Mouse (Mus musculus) granulocyte monocyte progenitor cell, adult 5-6 weeks (primary cell): ENCODE data around the gene Trim14. TPM values are rescaled to one million over a fixed set of nuclear protein-coding genes. Genes with fewer than 3 reads are reported as not detected.

Experiments used
- ATAC-seq: replicated peaks from 2 replicates; pipeline ENCODE4 v1.8.0; 2016; ENCODE audit warnings: mild to moderate bottlenecking, moderate TSS enrichment, inconsistent platforms; ENCODE audit not compliant: poor library complexity, severe bottlenecking
- total RNA-seq, 2 experiments: library from RNA; stranded (forward) in 1 of 2; stranded (reverse) in 1 of 2; fragments of 200-712, 200-1000 nt in 1 of 2; fragments of >200 nt in 1 of 2; fragmentation: Nextera tagmentation in 1 of 2; gene quantifications; 2 replicates each; pipeline ENCODE4 v1.2.3; 2014 to 2017

Gene Trim14
- total RNA-seq, 2 experiments from 2014 or later: 16.3 to 21.1 TPM

DNA sequence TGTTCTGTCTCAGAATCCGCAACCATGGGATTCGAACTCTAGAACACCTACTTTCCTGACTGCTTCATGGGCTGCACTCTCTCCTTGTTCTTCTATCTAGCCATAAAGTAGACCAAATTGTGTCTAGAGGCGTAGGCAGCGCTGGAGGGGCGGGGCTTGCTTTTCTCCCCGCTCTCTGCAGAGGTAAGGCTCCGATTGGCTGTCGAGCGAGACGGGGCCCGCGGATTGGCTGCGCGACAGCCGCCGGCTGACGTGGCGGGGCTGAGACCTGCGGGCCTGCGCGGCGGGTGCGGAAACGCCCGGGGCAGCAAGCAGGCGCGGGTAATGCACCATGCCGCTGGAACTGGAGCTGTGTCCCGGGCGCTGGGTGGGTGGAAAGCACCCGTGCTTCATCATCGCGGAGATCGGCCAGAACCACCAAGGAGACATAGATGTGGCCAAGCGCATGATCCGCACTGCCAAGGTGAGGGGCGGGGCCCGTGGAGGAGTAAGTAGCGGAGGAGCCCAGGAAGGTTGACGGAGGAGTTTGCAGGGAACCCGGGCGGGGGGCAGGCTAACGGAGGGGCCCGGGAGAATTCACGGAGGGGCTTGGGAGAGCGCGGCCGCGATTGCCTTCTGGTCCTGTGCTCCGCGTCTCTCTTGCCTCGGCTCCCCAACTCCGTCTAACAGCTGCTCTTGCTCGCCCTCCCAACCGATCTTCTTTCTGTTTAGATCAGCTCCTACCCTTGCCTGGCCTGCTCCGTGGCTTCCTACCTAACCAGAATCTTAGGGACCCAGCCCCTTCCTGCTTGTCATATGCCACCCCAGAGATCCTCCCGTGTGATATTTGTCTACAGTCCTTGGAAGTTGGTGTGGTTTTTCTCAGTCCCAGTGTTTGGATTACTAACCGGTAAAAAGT is 46.7 kb downstream of the Trim14 start, which contains the start of gene Nans:
Gene Nans, plus strand, starts transcription at position 221 of the 898 bp plus-strand sequence.
- peak; percentile 91 for ATAC-seq

DNA sequence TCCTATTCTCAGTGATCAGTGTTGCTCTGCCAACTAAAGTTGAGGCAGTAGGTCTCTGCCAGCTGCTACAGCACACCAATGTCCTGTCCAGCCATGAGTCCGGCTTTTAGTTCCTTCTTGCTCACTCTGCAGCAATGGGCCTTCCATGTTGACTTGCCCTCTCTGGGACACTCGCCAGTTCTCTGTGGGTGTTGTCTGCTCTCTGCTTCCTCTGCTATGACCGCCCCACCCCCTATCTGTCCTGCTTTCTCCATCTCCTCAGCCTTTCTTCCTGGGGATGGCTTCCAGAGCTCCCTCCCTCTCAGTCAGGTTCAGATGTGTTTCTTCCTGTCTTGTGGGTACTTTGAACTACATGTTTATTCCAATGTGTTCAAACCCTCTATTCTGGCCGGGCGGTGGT is 48.6 kb downstream of the Trim14 start:
- no peak for ATAC-seq

DNA sequence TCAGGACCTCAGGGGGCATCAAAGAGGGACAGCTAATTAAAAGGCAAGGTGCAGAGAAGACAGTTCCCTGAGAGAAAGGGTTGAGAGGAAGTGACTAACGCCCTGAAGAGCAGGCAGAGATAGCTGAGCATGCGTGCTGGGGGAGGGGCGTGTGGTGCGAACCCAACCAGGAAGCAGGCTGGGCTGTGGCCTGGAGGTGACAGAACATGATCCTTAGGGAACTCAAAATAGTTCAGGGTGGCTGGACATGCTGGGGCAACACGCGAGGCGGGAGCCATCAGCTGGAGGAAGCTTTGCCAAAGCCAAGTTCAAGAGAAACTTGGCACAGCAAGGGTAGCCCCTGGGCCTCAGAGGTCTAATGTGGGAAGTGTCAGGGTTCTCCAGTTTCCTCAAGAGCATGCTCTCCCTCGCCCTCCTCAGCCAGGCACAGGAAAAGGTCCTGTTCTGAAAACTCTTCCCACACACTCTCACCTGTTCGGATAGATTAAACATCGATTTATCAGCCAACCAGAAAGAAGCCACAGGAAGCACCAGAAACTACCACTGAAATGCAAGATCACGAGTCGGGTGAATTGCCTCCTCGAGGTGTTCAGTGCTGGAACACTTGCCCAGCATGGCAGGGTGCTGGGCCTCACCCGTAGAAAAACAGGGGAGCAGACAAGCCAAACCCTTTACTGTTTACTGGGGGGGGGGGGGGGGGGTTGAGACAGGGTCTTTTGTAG is 50.1 kb downstream of the Trim14 start:
- peak; percentile 74 for ATAC-seq

DNA sequence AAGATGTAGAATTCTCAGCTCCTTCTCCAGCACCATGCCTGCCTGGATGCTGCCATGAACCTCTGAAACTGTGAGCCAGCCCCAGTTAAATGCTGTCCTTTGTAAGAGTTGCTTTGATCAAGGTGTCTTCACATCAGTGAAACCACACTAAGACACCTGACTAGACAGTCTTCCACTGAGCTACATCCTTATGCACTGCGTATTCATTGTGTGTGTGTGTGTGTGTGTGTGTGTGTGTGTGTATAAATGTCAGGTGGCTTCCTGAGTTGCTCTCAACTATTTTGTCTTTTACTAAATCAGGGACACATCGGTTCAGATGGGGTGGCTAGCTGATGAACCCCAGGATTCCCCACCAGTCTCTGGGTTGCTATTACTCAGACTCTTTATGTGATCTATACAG is 56.9 kb downstream of the Trim14 start:
- ATAC-seq: no peak

DNA sequence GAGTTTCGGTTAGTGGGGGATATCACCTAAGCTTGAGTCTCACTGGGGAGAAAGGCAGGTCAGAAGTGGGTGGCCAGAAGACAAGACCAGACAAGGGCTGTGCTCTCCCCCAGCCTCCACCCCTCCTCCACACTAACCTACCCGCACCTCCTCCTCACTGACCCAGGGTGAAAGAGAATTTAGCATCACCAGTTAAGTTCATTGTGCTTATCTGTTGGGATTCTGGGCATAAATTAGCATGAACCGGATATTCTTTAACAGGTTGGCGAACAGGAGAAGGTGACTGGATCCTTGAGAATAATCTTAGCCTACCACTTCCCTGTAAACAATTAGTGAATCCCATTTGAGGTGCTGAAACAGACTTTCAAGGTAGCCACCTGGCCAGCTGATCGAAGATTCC is 60.8 kb downstream of the Trim14 start:
- ATAC-seq: no peak

DNA sequence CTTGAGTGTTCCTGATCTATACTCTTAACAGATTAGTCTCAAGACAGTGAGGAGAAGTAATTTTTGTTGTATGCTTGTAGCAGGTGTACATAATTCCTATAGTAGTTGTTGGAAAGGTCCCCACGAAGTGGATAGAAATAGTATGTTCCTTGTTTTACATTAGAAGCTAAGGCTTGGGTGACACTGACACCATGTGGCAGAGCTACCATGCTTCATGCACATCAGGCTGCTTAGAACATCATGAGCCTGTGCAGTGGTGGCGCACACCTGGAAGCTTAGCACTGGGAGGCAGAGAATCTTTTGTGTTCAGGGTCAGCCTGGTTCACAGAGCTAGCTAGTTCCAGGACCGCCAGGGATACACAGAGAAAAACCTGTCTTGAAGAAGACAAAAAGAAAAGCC is 70.2 kb downstream of the Trim14 start:
- ATAC-seq: no peak

DNA sequence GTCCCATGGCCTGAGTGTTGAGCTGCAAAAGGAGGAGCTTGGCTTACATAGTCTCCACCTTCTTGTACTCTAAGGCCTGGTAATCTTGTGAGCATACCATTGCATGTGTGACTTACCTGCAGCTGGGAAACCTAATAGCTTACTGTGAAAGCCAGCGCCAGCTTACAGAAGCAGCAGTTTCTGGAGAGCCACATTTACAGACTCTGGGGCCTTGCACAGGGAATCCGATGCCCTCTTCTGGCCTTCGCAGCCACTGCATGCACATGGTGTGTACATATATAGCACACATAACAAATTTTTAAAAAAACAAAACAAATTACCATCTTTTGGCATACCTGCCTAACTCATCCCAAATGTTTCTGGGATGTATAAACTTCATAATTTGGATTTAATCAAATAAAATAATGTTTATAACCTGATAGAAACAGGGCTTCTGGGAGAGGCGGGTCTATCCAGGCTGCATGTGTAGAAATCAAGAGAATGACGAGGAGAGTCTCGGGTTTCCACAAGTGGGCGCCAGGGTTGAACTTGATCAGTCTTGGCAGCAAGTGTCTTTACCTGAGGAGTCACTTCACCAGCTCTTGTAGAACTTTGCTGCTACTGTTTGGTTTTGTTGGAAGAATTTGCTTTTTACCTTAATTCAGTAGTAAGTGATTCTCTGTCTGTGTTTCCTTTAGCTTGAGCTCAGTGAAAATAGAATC is 72.7 kb downstream of the Trim14 start:
- peak; percentile 57; the same call in 1 of the 2 replicates for ATAC-seq

DNA sequence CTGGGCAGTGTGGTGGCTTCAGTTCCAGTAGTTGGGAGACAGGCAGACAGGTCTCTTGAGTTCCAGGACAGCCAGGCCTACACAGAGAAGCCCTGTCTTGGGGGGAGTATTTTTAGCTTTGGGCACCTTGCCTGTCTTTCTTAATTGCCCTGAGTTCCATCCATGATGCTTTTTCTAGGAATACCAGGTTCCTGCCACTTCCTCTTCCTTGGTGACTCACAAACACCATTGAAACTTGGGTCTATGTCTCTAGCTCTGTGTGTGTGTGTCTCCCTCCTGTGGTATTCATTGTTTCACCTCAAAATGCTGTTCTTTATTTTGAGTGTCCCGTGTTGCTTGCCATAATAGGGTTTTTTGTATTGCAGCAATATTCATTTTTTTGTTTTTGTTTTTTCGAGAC is 77.5 kb downstream of the Trim14 start:
- ATAC-seq: peak; percentile 58; the same call in 1 of the 2 replicates

DNA sequence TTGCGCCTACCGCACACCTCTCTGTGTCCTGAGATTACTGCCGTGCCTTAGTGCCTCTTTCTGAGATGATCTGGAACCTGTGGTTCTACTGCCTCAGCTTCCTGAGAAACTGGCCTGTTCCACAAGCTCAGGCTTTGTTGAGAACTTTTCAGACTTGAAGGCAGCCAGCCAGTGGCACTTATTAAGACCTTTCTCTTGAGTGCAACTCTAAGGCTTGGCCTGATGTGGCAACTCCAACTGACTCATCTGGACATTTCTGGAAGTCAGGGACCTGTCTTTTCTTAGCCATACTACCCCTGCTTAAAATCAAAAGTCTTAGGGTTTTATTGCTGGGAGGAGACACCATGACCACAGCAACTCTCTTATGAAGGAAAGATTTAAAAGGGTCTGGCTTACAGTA is 78.8 kb downstream of the Trim14 start:
- no peak for ATAC-seq

DNA sequence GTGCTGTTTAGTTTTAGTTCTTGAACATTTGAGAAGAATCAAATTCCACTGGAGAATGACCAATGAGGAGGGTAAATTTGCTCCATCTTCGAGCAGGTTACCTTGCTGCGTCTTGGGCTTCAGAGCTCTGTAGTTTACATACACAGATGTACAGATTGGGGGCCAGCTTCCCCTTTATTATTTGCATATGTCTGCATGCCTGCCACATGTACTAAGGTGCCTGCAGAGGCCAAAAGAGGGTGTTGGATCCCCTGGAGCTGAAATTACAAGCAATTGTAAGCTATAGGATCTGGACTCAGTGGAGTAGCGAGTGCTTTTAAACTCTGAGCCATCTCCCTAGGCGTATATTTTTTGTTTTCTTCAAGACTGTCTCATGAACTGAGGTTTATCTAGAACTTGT is 79.2 kb downstream of the Trim14 start:
- ATAC-seq: no peak

DNA sequence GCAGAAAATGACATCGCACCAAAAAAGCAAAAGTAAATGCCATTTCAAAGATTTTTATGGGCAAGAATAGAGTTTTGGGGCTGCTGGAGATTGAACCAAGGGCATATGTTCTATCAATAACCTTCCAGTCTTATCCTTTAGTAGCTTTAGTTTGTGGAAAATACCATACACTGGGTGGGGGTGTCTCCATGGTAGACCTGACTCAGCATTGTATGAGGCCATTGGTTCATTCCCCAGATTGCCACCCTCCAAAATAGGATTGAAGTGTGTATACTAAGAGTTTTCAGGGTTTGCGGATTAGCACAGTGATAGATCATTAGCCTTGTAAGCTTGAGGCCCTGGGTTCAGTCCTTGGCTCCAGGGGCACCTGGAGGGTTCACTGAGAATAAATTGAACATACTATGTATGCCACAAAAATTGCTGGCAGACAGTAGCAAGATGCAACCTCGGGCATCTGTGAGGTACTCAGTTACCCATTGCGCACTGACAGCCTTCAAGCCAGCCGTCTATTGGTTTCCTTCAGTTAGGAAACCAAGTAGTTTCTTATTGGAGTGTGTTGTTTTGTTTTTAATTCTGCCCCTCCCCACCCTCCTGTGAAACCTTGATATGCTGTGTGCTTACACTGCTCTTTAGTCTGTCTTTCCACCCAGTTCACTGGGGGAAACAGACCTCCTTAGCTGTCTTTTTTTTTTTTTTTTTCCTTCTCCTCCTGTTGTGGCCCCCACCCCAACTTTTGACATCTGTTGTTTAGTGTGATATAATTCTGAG is 81.7 kb downstream of the Trim14 start:
- ATAC-seq: no peak

DNA sequence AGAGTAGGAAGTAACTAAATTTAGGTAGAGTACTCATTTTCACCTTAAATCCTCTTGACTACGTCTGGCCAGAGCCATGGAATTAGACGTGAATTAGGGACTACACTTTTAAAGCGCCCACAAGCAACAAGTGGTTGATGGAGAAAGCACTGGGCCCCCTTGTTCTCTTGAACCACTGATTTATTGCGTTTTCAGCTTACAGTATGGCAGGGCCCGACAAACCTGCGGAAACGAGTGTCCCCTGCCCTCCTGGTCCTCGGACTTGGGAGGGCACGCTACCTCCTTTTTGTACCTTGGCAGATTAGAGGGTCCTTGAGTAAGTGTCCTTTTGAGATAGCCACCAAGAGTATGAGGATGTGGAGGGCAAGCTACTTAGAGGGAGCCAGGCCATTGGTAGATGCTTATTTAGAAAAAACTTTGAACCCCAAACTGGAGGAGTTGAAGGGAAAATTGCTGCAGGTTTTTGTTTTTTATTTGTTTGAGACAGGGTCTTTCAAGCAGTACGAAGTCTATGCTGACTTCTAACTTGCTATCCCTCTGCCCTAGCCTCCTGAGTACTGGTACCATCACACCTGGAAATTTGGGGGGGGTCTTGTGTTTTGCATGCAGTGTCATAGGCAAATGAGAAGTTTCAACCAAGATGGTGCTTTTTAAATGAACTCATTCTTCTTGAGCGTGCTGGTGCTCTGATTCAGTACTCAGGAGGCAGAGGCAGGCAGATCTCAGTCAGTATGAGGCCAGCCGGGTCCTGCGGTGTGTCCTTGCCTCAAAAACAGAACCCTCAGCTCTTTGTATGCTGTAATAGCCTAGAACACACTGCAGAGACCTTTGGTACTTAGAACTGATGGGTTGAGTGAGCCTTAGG is 82.9 kb downstream of the Trim14 start:
- ATAC-seq: no peak

DNA sequence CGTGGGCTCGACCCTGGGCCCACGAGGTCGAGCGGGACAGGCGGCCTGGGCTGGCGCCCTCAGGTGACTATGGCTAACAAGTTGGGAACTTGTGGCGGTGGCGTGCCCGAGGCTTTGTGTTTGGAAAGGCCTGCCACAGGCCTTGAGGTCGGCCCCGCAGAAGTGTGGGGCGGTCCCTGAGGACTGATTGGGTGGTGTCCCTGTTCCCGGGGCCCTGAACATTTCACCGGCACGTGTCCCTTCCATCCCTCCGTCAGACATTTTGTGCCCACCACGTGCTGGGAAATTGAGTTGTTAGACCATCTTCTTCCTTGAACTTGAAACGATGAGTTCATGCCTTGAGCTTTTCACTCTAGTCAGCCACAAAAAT is 83.5 kb downstream of the Trim14 start:
- peak; percentile 34 for ATAC-seq

DNA sequence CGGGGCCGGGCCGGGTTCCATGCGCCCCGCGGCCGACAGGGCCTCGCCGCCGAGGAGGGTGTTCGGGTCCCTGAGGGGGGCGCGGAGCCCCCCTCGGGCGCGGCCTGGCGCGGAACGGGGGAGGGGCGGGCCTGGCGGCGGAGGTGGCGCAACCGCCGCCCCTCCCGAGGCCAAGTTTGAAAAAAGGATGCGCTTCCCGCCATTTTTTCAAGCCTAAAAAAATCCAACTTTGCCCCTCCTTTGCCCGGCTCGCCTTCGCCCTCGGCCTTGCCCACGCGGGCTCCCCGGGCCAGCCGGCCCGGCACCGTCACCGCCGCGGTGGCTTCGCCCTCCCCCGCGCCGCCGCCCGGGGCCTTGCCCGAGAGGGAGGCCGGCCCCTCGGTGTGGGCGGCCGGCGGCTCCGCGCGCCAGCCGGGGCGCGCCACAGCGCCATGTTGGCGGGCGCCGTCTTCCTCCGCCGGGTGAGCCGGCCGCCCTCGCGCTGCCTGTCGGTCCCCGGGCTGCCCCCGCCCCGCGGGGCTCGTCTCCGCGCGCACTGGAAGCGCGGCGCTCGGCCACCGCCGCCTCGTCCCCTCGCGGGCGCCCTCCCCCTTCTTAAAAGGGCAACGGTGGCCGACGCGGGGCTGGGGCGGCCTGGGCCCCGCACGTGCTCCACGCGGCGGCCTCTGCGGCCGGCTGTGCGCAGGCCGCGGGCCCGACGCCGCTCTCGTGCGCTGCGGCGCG is 84.0 kb downstream of the Trim14 start:
- peak; percentile 4; the same call in 1 of the 2 replicates for ATAC-seq

DNA sequence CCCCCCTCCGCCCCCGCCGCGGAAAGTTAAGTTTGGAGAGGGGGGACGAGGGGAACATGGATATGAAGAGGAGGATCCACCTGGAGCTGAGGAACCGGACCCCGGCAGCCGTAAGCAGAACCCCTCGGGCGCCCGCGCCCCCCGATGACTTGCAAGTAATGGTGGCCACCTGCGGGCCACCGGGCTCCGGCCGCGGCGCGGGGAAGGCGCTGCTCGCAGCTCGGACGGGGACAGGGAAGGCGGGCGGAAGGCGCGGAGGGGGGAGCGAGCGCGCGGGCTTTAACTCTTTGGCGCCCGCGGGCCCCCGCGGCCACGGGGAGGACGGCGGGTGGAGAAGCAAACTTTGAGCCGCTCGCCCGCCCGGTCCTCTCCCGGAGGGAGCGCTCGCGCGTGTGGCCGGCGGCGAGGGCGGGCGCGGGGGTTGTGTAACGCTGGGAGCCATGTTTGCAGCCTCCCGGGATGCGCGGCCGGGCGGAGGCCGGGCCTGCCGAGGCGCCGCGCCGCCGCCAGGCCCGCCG is 84.6 kb downstream of the Trim14 start:
- peak; percentile 2; the same call in 1 of the 2 replicates for ATAC-seq

DNA sequence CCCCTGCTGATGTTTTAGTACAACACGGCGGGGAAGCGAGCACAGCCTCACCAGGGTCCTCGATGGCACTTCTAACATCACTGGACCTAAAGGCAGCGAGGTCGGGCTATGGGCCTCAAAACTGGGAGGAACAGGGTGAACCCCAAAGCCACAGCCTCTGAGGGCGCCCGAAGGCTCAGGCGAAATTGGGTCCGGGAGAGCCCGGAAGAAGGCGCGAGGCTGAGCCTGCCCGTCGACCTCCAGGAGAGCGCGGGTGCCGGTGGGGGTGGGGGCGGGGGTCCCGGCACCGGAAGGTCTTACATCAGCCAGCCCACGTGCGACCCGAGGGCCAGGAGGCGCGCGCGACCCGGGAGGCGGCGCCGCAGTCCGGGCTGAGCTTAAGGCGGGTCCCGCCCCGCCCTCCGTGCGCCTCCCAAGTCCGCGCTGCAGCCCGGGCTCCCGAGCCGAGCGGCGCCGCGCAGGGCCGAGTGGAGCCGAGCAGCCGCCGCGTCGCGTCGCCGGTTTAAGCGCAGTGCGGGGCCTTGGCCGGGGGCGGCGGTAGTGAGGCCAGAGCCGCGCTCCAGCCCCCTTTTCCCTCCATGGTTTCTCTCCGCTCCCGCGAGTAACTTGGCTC is 85.3 kb downstream of the Trim14 start, which contains the start of gene Anp32b:
Gene Anp32b, plus strand, starts transcription at position 384 of the 613 bp plus-strand sequence.
- peak; percentile 57 for ATAC-seq

DNA sequence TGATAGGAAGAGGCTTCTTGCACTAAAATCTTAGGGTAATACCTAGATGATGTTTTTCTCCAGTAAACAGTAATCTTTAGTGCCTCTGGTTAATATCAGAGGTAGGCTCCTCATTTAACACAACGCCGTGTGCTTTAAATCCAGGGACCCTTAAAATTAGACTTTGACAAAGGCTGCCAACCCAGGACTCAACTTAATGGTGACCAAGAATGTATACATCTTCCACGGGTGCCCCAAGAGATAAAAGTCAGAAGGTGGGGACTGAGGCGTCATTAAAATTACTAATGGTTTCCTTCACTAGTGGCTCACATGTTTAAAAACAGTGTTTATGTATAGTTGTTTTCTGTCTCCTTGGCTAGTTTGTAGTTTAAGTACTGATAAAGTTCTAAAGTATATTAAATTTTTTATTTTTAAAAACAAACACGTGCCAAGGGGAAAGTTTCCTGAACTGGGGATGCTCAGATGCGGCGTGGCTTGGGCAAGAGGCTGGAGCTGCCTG is 85.9 kb downstream of the Trim14 start:
- ATAC-seq: no peak

DNA sequence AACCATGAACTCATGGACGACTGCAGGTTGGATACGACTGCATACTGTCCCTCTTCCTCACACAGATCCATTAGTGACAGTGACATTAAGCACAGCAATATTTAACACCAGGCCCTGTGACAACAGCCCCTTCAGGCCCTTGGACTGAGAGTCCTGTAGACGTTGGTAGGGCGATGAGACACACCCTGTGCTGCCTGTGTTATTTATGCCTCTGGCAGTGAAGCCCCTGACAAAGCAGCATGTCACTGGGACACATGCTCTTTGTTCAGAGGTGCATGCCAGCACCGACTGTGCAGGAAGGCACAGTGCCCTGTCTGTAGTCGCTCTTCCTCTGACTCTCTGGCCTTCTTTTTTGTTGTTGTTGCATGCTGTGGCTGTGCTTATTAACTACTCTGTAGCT is 87.1 kb downstream of the Trim14 start:
- ATAC-seq: no peak
